Mouse (Mus musculus) embryonic fibroblast, embryonic 13.5 days (primary cell): ENCODE results near the gene Fam204a. TPM values are rescaled to one million over a fixed set of nuclear protein-coding genes. Genes with fewer than 3 reads are reported as not detected.

Experiments used
- H3K27ac ChIP-seq: 2 replicates; pipeline ENCODE4 v1.5.1; 2012; ENCODE audit warnings: low read length, control low read depth, inconsistent platforms; ENCODE audit not compliant: insufficient read depth
- H3K4me1 ChIP-seq: 2 replicates; pipeline ENCODE4 v1.6.1; 2011; ENCODE audit warnings: low read length; ENCODE audit not compliant: control insufficient read depth, insufficient read depth
- H3K4me3 ChIP-seq: 2 replicates; pipeline ENCODE4 v1.5.1; 2011; ENCODE audit warnings: mild to moderate bottlenecking, control low read depth, low read length; ENCODE audit not compliant: insufficient read depth
- CTCF ChIP-seq: IDR thresholded peaks from 2 replicates; pipeline ENCODE4 v1.5.1; 2011; ENCODE audit warnings: mild to moderate bottlenecking, control low read depth, low read length, moderate library complexity, borderline replicate concordance; ENCODE audit not compliant: insufficient read depth
- POLR2A ChIP-seq: IDR thresholded peaks from 2 replicates; pipeline ENCODE4 v1.6.1; 2011; ENCODE audit warnings: low read depth, mild to moderate bottlenecking, control low read depth, low read length, moderate library complexity
- polyA plus RNA-seq: library from polyadenylated mRNA; stranded (reverse); fragments of >200 nt; gene quantifications from 2 replicates; pipeline ENCODE4 v1.2.4, GENCODE M21; 2011; ENCODE audit warnings: low read depth; ENCODE audit not compliant: missing spikeins, insufficient read length

The Fam204a gene
- polyA plus RNA-seq, result 28.6 and 33.7 TPM in 2 replicates

GRCm38 (mm10) chr19:60225899-60226844 lies at the start of gene Fam204a:
TSS of gene Fam204a (minus strand) at chr19:60226701.
- Histone ChIP-seq H3K4me3 (peak within 1 kb of the TSS; percentile 71), H3K4me1 (peaks cover 5% of the 10 kb centered on the region), H3K27ac (peak within 1 kb of the TSS; percentile 59)
- TF ChIP-seq POLR2A, result peak; percentile 92
- no peak for TF ChIP-seq CTCF

- Histone ChIP-seq H3K4me3 (no peak overlapping the region), H3K4me1 (no peaks in the 10 kb centered on the region), H3K27ac (no peak overlapping the region)
- no peak for TF ChIP-seq POLR2A
- no peak for TF ChIP-seq CTCF
Measured at GRCm38 (mm10) chr19:60265789-60266188, 39.3 kb upstream of the Fam204a start.

GRCm38 (mm10) chr19:60260689-60261088 lies 34.2 kb upstream of the Fam204a start:
- Histone ChIP-seq H3K4me3 (no peak overlapping the region), H3K27ac (no peak overlapping the region), H3K4me1 (no peaks in the 10 kb centered on the region)
- TF ChIP-seq CTCF, result no peak

GRCm38 (mm10) chr19:60252021-60252420 lies 25.5 kb upstream of the Fam204a start:
- H3K27ac ChIP-seq, result no peak overlapping the region
- no peaks in the 10 kb centered on the region for H3K4me1 ChIP-seq
- H3K4me3 ChIP-seq, result no peak overlapping the region
- TF ChIP-seq POLR2A, result no peak
- TF ChIP-seq CTCF, result no peak

GRCm38 (mm10) chr19:60251197-60251596 lies 24.7 kb upstream of the Fam204a start:
- TF ChIP-seq CTCF, result no peak
- TF ChIP-seq POLR2A, result no peak
- H3K27ac ChIP-seq, result no peak overlapping the region
- no peaks in the 10 kb centered on the region for H3K4me1 ChIP-seq
- H3K4me3 ChIP-seq, result no peak overlapping the region

- Histone ChIP-seq H3K4me1 (no peaks in the 10 kb centered on the region), H3K27ac (no peak overlapping the region), H3K4me3 (no peak overlapping the region)
- TF ChIP-seq POLR2A (no peak), CTCF (no peak)
Measured at GRCm38 (mm10) chr19:60245250-60245649, 18.7 kb upstream of the Fam204a start.

GRCm38 (mm10) chr19:60242620-60243019 lies 16.1 kb upstream of the Fam204a start:
- Histone ChIP-seq H3K4me3 (no peak overlapping the region), H3K4me1 (no peaks in the 10 kb centered on the region), H3K27ac (no peak overlapping the region)
- TF ChIP-seq CTCF, result no peak
- no peak for TF ChIP-seq POLR2A

GRCm38 (mm10) chr19:60241916-60242602 lies 15.6 kb upstream of the Fam204a start:
- no peaks in the 10 kb centered on the region for H3K4me1 ChIP-seq
- H3K27ac ChIP-seq, result no peak overlapping the region
- no peak overlapping the region for H3K4me3 ChIP-seq
- TF ChIP-seq POLR2A, result no peak

GRCm38 (mm10) chr19:60231542-60231941 lies 5.0 kb upstream of the Fam204a start:
- Histone ChIP-seq H3K4me3 (no peak overlapping the region), H3K4me1 (peaks cover 2% of the 10 kb centered on the region; the same call in 1 of the 2 replicates), H3K27ac (no peak overlapping the region)
- no peak for TF ChIP-seq POLR2A
- no peak for TF ChIP-seq CTCF

- peaks cover 5% of the 10 kb centered on the region for H3K4me1 ChIP-seq
- no peak overlapping the region for H3K4me3 ChIP-seq
- TF ChIP-seq CTCF, result no peak
- TF ChIP-seq POLR2A, result no peak
- no peak overlapping the region for H3K27ac ChIP-seq
Measured at GRCm38 (mm10) chr19:60226845-60227235, 339 bp upstream of the Fam204a start.
